Mouse (Mus musculus) G1E (cell line): Measurements from ENCODE around the gene Tma7.

Source experiments
- CTCF ChIP-seq: IDR thresholded peaks from 2 replicates; pipeline ENCODE4 v1.5.1; 2012; ENCODE audit warnings: low read depth, low read length, inconsistent platforms, mixed read lengths
- GATA1 ChIP-seq: IDR thresholded peaks from 2 replicates; pipeline ENCODE4 v1.6.1; 2012; ENCODE audit warnings: borderline replicate concordance, low read length, inconsistent platforms, mixed read lengths
- POLR2AphosphoS5 ChIP-seq: IDR thresholded peaks from 2 replicates; pipeline ENCODE4 v1.6.1; 2012; ENCODE audit warnings: low read depth, low read length, inconsistent platforms; ENCODE audit not compliant: insufficient replicate concordance
- TAL1 ChIP-seq: conservative IDR thresholded peaks from 2 replicates; pipeline ENCODE4 v1.6.1; 2012; ENCODE audit warnings: low read depth, low read length, inconsistent platforms, mixed read lengths

GRCm38 (mm10) chr9:109123266-109123665, 40.9 kb upstream of the Tma7 start:
- TF ChIP-seq GATA1 (no peak), CTCF (no peak), TAL1 (no peak), POLR2AphosphoS5 (no peak)
